Mouse (Mus musculus): ENCODE results near the gene Pla2g16.

Gene Pla2g16

DNA sequence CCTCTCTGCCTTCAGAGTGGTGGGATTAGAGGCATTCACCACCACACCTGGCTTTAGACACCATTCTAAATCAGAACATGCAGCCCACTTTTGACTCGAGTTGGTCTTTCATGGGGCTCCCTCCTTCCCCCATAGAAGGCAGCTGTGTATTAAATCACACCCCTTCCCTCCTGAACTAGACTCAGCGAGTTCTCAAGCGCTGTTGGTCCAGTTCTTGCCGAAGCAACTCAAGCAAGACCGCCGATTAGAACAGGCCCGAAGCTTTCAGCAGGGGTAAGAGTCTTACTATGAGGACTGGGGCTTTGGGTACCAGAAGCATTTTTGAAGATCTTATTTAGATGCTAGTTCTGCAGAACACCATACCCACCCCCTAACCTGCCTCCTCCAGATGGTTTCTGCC, 55.9 kb downstream of the Pla2g16 start:
- DNase-seq (ENCODE audit: extremely low spot score) = no peak

DNA sequence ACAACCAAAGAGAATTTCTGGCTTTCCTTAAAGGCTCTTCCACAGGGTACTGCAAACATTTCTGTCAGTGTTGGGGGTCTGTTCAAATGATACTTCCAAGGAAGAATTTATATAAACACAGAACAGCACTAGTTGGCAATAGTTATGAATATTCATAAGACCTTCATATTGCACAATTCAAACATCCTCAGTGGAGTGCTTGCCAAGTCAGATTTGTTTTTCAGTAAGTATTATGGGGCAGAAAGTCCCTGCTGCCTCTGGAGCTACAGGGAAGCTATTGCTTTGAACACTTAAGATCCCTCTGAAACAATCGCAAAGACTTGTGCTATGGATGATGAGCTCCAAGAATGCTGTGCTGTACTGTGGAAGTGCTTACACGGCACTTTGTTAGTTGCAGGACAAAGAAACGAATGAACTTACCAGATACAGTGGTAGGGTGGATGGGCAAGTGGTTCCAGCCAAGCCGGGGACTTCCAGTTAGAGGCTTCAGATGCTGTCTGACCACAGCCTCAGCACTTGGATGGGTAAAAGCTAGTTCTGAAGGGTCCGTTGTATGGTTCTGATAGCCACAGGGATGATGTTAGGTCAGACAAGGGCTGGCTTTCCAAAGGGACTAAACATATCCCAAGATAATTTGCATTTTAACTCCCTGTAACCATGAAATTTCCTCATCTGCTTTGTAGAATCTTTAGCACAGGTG, 59.1 kb downstream of the Pla2g16 start:
- no peak for DNase-seq (ENCODE audit: extremely low spot score)

DNA sequence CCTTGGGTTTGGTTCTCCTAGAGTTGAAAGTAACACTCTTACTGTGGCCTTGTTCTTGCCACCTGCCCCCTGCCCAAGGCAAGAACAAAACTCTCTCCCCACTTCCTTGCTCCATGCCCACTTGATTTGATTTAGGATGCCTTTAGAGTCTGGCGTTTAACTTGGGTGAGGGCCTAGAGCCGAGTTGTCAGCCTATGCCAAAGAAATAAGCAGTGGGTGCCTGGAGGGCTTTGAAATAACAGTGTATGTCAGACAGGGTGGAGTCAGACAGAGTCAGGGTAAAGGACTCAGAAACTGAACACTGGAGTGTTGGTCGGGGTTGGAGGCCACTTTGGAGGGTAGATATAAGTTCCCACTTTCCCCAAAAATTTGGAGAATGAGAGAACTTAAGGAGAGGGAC, 59.8 kb downstream of the Pla2g16 start:
- DNase-seq (ENCODE audit: extremely low spot score) = no peak

DNA sequence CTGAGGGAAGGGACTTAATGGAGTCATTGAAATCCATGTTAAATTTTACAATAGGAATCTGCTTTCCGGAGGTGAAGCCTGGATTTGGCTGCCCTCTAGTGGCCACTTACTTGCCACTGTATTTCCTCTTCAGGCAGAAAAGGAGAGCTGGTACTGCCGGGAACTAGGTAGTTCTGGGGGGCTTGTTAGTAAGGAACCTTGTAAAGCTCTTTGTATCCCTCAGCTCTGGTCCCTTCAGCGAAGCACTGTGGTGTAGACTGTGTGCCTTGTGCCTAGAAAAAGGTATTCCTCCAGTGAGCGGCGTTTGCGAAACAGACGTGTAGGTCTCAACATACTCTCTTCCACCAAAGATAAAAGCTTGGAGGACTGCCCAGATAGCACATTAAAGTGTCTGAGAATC, 60.4 kb downstream of the Pla2g16 start:
- DNase-seq (ENCODE audit: extremely low spot score) = peak; percentile 69

DNA sequence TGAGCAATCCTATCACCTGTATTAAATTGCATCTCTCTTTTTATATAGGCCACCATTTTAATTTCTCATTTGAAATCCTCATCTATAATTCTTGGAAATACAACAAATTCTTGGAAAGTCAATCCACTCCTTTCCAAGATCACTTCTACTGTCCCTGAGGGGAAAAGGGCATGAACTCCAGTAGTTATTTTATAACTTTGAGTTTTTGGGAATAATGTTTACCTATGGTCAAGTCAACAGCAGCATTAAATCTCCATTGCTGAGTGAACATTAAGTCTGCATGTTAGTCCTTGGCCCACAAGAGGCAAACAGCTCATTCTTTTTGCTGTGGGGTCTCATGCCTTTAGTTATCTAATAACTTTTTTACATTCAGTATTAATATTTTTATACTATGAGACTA, 75.8 kb downstream of the Pla2g16 start:
- no peak for DNase-seq (ENCODE audit: extremely low spot score)

DNA sequence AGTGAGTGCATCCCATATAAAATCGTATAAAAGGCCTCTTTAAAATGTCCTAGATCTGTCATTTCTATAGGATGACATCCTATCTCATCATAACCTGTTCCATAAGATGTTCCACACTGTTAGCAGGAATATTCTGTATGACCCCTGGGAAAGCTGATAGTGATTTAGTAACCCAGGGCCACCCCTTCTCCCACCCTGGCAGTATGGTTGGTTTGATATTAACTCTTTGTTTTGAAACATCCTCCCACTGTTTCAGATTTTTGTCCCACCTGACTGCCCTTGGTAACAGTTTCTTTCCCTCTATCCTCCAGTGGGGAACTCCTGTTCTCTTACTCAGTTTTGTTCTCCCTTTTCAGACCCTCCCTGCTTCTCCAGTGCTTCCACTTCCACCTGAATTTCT, 76.5 kb downstream of the Pla2g16 start:
- no peak for DNase-seq (ENCODE audit: extremely low spot score)
